Mouse (Mus musculus): Measurements from ENCODE around the gene Daw1.

- TF ChIP-seq EP300 (IDR thresholded peaks at IDR 0.05) (no peak), CTCF (IDR thresholded peaks at IDR 0.05) (no peak)
Observed at GRCm38 (mm10) chr1:83164027-83164426, 4.5 kb downstream of the Daw1 start.
